Mouse (Mus musculus): ENCODE results near the gene Abca17.

DNA sequence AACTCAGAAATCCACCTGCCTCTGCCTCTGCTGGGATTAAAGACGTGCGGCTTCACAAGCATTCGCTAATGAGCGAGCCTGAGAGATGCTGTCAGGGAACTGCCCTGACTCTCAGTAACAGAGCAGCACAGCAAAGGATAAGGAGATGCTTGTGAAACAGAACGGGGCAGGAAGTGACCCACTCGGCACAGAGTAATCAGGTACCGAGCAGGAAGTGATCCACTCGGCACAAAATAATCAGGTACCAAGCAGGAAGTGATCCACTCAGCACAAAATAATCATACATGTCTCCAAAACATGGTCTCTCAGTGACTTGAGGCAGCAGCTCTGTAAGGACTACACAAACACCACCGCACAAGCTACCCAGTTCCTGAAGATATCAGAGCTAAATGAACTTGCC is 62.4 kb downstream of the Abca17 start:
- no peak for TF ChIP-seq CTCF (IDR thresholded peaks at IDR 0.05; ENCODE audit: low read depth)
- no peak for TF ChIP-seq EP300 (IDR thresholded peaks at IDR 0.05; ENCODE audit: low read depth)

All from liver, postnatal 0 days (tissue).